Mouse (Mus musculus) thymus, postnatal 0 days (tissue): ENCODE data around the gene Esyt2. TPM values are rescaled to one million over a fixed set of nuclear protein-coding genes. Genes with fewer than 3 reads are reported as not detected.

Experiments used
- DNase-seq: peaks from one replicate; pipeline ENCODE4 v3.0.0-alpha.2; 2015; ENCODE audit warnings: low spot score
- microRNA-seq: library from miRNA; unstranded; fragments of <30 nt; microRNA quantifications from one replicate; pipeline ENCODE4, GENCODE M21; 2016; ENCODE audit warnings: borderline number of aligned reads
- polyA plus RNA-seq: library from polyadenylated mRNA; unstranded; fragments of >200 nt; fragmentation: Nextera tagmentation; extraction: Ambion mirVana; gene quantifications from 2 replicates; pipeline ENCODE4 v1.2.1, GENCODE M21; 2015

Gene Esyt2
- polyA plus RNA-seq, 1 experiment from 2014 or later: 23.6 TPM

DNA sequence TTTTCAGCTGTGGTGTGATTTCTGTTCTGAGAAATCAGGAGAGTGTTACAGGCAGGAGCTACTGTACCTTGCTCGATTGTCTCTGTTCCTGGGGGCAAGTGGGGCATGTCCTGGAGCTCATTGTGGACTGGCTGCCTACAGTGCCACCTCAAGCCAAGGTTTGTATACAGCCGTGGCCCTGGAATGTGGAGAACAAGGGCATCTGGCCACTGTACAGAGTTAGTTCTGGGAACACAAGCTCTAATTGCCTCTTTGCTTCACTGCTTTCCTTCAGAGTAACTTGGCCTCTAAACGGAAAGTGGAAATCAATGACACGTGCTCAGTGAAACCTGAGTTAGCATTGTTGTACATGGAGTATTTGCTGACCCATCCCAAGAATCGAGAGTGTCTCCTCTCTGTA, 157.6 kb downstream of the Esyt2 start:
- no peak for DNase-seq

Small RNA genes within 50 kb of the gene (microRNA-seq; reads per million reads assigned to microRNA genes)
- not detected for gene Gm23190

Other genes with a start within 250 kb of the Esyt2 start
- 46.2 and 48.9 TPM in 2 replicates for gene Zfp386, start 233.5 kb upstream of the Esyt2 start, polyA plus RNA-seq
- 0.14 and 0.55 TPM in 2 replicates for gene Vipr2, start 203.5 kb upstream of the Esyt2 start, polyA plus RNA-seq
- gene Wdr60, start 18.2 kb upstream of the Esyt2 start, polyA plus RNA-seq: 6.7 and 9.5 TPM in 2 replicates
- not detected in 2 replicates for gene Gm11027, start 5.8 kb upstream of the Esyt2 start, polyA plus RNA-seq
- gene Ncapg2, start 124.2 kb downstream of the Esyt2 start, polyA plus RNA-seq: 39.4 and 43.2 TPM in 2 replicates
- 0.14 and 0.17 TPM in 2 replicates for gene Ptprn2, start 204.5 kb downstream of the Esyt2 start, polyA plus RNA-seq